Mouse (Mus musculus) bone marrow macrophage, adult 2 months (primary cell): ENCODE data around the gene Bpifc.

ENCODE experiments used
- CTCF ChIP-seq: IDR thresholded peaks from 2 replicates; pipeline ENCODE4 v1.5.1; 2012; ENCODE audit warnings: low read depth, mild to moderate bottlenecking, low read length, moderate library complexity
- POLR2A ChIP-seq: IDR thresholded peaks from 2 replicates; pipeline ENCODE4 v1.6.1; 2012; ENCODE audit warnings: mild to moderate bottlenecking, low read depth, low read length, borderline replicate concordance

DNA sequence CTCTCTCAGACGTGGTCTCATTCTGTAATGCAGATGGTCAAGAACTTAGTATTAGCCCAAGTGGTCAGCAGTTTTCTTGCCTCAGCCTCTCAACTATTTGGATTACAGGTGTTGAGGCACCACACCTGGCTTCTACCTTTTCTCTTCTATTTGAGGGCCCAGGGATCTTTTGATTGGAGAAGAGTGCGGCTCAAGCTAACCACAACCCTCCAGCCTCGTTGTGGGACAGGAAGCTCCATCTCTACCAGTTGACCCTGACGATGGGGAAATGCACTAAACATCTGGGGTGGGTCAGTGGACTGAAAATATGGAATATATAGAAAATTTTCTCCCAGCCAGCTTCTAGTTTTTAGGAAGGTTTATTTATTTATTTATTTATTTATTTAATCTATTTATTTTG is 19.3 kb downstream of the Bpifc start:
- TF ChIP-seq CTCF, result no peak
- TF ChIP-seq POLR2A, result no peak
